Mouse (Mus musculus): ENCODE results near the gene Clec11a.

- TF ChIP-seq GATA1 (IDR thresholded peaks at IDR 0.05; ENCODE audit: borderline replicate concordance, low read length) (no peak), FLI1 (IDR thresholded peaks at IDR 0.05; ENCODE audit: low read length) (no peak)
Measured at GRCm38 (mm10) chr7:44317913-44318312, 11.2 kb upstream of the Clec11a start.

Data from megakaryocyte, embryonic 14.5 days (primary cell).